ENCODE assay signal across 8 mouse cellular contexts in the genomic region with DNA sequence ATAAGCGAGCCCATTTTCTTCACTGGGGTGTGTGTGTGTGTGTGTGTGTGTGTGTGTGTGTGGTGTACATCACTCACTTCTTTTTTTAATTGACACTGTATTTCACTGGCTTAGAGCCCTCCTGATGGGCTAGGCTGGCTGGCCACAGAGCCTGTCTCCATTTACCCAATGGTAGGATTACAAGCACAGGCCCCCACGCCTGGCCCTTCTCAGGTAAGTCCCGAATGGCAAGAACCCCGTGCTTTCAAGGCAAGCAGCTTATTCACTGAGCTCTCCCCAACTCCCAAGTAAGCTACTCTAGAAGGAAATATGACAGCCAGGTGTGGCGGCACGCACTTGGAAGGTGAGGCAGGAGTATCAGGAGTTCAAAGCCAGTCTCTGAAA.
DNase-seq lines count a peak whose midpoint lies in the region; ATAC-seq and TF ChIP-seq lines count a peak whose summit lies in the region.

No protein-coding gene starts in this region.

- TF ChIP-seq EP300 in liver, embryonic 14.5 days (IDR thresholded peaks at IDR 0.05; ENCODE audit: low read depth) = no peak

- 75% methylated on average over 6 of the region's 6 CpGs for WGBS in kidney, embryonic 15.5 days
- 70% methylated on average over 6 of the region's 6 CpGs for WGBS in liver, embryonic 14.5 days (ENCODE audit: insufficient replicate concordance)

- peak overlapping the region; percentile 87 for H3K27ac ChIP-seq in gastrocnemius, adult 2 months
- peak overlapping the region; percentile 78; the same call in 1 of the 2 replicates for H3K27ac ChIP-seq in kidney, embryonic 15.5 days
- peak overlapping the region; percentile 6; the same call in 1 of the 2 replicates for H3K27ac ChIP-seq in brown adipose tissue, adult 24 weeks (replicated peaks; ENCODE audit: low read depth, low read length)
- H3K27ac ChIP-seq in liver, embryonic 14.5 days = no peak overlapping the region

- H3K4me1 ChIP-seq in kidney, embryonic 15.5 days = peaks cover 28% of the 10 kb centered on the region
- H3K4me1 ChIP-seq in brown adipose tissue, adult 24 weeks (ENCODE audit: control insufficient read depth, insufficient read depth, insufficient read length, low read length) = peaks cover 4% of the 10 kb centered on the region
- no peaks in the 10 kb centered on the region for H3K4me1 ChIP-seq in liver, embryonic 14.5 days (replicated peaks; ENCODE audit: control insufficient read depth in 2 of 2, insufficient read depth in 2 of 2, low read length in 1 of 2)

- no peak overlapping the region for H3K4me3 ChIP-seq in gastrocnemius, adult 2 months
- no peak overlapping the region for H3K4me3 ChIP-seq in kidney, embryonic 15.5 days (replicated peaks)
- H3K4me3 ChIP-seq in brown adipose tissue, adult 24 weeks (ENCODE audit: insufficient read depth, low read depth, low read length) = no peak overlapping the region
- no peak overlapping the region for H3K4me3 ChIP-seq in liver, embryonic 14.5 days (ENCODE audit: insufficient read depth in 1 of 2, low read depth in 2 of 2, low read length in 2 of 2)

- no peak for TF ChIP-seq CTCF in gastrocnemius, adult 2 months (IDR thresholded peaks at IDR 0.05)
- no peak for TF ChIP-seq CTCF in liver, embryonic 14.5 days (IDR thresholded peaks at IDR 0.05; ENCODE audit: low read depth)

- no peaks in the 10 kb centered on the region for H3K27me3 ChIP-seq in kidney, embryonic 15.5 days
- no peaks in the 10 kb centered on the region for H3K27me3 ChIP-seq in liver, embryonic 14.5 days (ENCODE audit: control insufficient read depth, insufficient read depth, low read length)

- ATAC-seq in kidney, embryonic 15.5 days (replicated peaks; ENCODE audit: low FRiP score) = no peak
- ATAC-seq in liver, embryonic 14.5 days (ENCODE audit: insufficient read depth) = no peak

- no peaks in the 10 kb centered on the region for H3K36me3 ChIP-seq in kidney, embryonic 15.5 days
- H3K36me3 ChIP-seq in liver, embryonic 14.5 days (replicated peaks; ENCODE audit: control insufficient read depth, insufficient read depth, low read depth) = no peaks in the 10 kb centered on the region

- no peaks in the 10 kb centered on the region for H3K9me3 ChIP-seq in kidney, embryonic 15.5 days (replicated peaks)
- no peaks in the 10 kb centered on the region for H3K9me3 ChIP-seq in liver, embryonic 14.5 days (ENCODE audit: control insufficient read depth, low read length)

- no peak overlapping the region for H3K9ac ChIP-seq in kidney, embryonic 15.5 days
- no peak overlapping the region for H3K9ac ChIP-seq in liver, embryonic 14.5 days (replicated peaks)

- intact Hi-C loops in gastrocnemius, adult 2 months (cut with DNase I) = loop anchor here (2.0 kb wide), 1 partner anchor 90 kb away; no protein-coding TSS in a partner anchor

- H3K4me2 ChIP-seq in kidney, embryonic 15.5 days = peak overlapping the region; percentile 57; the same call in 1 of the 2 replicates
- H3K4me2 ChIP-seq in liver, embryonic 14.5 days (ENCODE audit: low read depth) = peak overlapping the region; percentile 56; the same call in 1 of the 2 replicates

- DNase-seq in gastrocnemius, adult 2 months = no peak
- no peak for DNase-seq in gastrocnemius, postnatal 25 days
- no peak for DNase-seq in kidney, postnatal 36 days
- DNase-seq in liver, embryonic 14.5 days (ENCODE audit: low read depth in 3 of 3, low spot score in 3 of 3) = no peak
- DNase-seq in right cerebral cortex, postnatal 10 days (ENCODE audit: low spot score in 2 of 2) = no peak
- no peak for DNase-seq in frontal cortex, adult 2 months (ENCODE audit: extremely low spot score in 1 of 2, low spot score in 1 of 2)
